Mouse (Mus musculus) brain, embryonic 14.5 days (tissue): ENCODE data around the gene Tenm4.

Source experiments
- CTCF ChIP-seq: fragments of 200-500 bp; IDR thresholded peaks from 2 replicates; pipeline ENCODE4 v1.5.1; 2012; ENCODE audit warnings: inconsistent platforms, mild to moderate bottlenecking, moderate library complexity, borderline replicate concordance; ENCODE audit not compliant: insufficient read depth, insufficient read length; ENCODE audit errors: extremely low read depth
- POLR2A ChIP-seq: fragments of 200-500 bp; IDR thresholded peaks from 2 replicates; pipeline ENCODE4 v1.6.1; 2012; ENCODE audit warnings: mild to moderate bottlenecking, inconsistent platforms, borderline replicate concordance; ENCODE audit not compliant: poor library complexity, insufficient read depth, insufficient read length, severe bottlenecking; ENCODE audit errors: extremely low read depth

- no peak for TF ChIP-seq POLR2A
- TF ChIP-seq CTCF, result no peak
These were observed 91.1 kb downstream of the Tenm4 start for GRCm38 (mm10) chr7:96262182-96262581.
